Mouse (Mus musculus) right cerebral cortex, postnatal 10 days (tissue): Measurements from ENCODE around the gene Fbxl13.

Source experiments
- DNase-seq, 2 experiments: peaks; one replicate each; pipeline ENCODE4 v3.0.0; 2021; ENCODE audit warnings: low spot score in 2 of 2

Gene Fbxl13

DNA sequence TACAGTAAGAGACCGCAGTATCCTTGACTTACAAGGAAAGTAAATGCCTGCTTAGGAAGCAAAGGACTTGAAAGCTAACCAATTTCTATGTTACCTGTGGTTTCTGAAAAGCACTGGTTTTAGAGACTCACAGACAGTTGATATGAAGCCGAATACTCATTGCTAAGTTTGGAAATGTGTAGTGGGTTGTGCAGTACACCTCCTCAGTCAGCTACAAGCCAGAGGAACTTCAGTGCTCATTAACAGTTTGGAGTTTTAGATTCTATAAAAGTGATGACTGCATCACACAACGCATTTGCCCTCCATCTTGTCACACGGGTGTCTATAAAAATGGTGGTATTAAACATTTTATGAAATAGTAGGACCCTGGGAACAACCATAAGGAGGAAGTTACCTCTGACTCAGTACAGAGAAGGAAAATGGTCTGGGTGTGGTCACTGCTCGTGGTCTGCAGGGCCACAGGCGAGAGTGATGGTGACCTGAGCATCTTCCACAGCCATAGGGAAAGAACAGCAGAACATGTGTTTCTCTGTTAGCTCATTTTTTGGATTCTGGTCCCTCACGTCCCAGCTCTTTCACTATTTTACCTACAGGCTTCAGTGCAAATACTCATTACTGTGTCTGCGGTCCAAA, 160.1 kb downstream of the Fbxl13 start:
- no peak for DNase-seq

DNA sequence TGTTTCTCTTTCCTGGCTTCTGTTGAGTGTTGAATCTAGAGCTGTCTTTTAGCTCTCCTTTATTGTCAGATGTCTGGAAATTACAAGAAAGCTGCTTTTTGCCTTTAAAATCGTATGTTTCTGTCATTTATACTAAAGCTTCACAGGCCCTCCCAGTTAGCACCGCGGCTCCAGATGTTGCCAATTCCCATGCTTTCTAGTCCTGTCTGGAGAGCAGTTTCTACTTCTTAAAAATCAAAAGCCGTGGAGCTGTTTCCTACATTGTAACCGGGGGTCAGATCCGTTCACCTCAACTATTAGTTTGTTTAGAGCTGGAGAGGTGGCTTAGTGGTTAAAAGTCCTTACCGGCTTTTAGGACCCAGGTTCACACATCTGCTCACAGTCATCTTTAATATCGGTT, 162.2 kb downstream of the Fbxl13 start:
- DNase-seq = no peak

DNA sequence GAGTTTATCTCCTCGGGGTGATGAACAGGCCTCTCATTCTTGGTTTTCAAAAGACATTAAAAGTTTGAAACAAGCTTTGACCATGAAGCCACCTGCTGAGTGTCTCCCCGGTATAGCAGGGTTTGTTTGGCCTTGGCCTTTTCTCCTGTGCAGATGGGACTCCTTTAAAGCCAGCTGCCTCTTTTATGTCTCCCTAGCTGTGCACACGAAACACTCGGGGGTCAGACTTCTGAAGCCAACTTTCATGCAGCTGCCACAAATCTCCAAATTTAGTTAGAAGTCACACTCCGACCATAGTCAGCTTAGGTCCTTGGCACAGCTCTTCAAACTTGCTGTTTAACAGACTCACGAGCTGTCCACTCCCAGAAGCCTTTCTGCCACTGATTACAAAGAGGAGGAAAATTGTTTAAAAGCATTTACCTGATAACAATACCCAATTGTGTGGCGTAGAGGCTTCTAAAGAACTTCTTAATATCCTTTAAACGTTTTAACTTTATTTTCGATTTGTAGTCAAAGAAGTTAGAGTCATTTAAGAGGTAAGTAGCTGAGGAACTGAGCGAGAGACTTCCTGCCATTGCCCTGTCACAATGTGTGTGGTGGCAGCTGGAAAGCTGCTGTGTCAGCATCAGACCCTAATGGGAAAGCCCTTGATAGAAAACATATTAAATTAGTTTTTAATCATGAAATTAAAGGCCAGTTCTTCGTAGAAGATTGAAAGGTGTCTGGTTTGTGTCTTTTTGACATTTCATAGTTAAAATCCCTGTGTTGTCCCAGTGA, 162.8 kb downstream of the Fbxl13 start:
- DNase-seq = no peak

DNA sequence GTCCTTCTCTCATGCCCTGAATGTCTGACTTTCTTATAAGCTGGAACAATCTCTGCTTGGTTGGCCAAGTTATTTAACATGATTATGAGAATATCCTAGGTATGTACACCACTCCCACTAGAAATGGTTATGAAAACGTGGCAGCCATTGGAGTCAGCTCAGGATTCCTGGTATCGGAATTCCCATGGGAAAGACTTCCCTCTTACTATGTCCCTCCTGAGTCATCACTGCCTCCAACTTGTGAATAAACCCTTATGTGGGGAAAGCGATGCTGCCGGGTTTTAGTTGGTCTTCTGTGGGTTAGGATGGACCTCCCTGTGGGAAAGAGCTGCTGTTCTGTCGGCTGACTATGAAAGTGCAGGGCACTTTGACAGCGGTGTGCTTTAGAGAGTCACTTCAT, 163.9 kb downstream of the Fbxl13 start:
- no peak for DNase-seq

DNA sequence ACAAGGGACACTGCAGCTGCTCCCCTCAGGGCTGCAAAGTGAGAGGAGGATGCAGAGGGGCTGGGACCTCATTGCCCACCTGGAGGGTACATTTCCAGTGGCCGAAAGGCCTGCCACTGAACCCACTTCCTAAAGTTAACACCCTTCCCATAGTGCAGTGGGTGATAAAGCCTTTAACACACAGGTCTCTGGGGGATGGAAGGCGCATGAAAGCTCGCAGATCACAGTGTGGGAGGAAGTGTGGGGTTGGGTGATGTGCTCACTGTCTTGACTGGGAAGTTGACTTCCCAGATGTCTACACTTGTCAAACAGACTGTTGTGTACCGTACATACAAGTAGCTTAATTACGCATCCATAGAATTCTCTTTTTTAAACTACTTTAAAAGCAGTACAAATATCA, 165.7 kb downstream of the Fbxl13 start:
- no peak for DNase-seq

DNA sequence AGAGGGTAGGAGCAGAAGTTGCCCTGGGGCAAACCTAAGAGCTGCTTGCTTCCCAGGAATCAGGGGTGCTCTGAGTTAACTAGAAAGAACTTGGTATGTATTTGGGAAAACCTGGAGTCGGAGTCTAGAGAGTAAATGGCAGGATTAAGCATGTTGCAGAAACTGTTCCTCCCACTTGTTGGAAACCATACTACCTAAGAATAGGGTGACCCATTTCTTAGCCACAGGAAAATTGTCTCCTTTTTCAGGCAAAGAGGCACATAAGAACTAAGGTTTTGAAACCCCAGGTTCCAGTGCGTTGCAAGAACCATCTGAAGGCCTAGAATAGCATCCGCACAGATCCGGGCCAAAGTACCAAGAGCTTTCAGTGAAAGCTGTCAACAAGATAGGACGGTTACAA, 167.0 kb downstream of the Fbxl13 start:
- DNase-seq = no peak

DNA sequence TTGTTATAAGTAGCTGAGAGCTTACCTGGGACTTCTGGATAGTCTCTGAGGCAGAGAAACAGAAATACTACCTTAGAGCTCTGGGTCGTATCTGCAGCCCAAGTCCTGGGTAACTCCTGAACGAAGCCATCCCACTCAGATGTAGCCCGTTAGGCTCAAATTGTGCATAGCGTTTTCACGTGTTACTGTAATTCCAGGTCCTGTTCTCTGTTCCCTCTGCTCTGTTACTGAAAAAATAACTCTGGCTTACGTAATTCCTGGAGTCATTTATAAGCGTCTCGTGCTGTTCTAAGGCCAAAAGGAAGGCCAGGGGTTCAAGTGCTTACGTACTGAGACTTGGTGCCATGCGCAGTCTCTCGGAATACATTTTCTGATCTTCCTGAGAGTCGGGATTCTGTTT, 177.3 kb downstream of the Fbxl13 start:
- no peak for DNase-seq

DNA sequence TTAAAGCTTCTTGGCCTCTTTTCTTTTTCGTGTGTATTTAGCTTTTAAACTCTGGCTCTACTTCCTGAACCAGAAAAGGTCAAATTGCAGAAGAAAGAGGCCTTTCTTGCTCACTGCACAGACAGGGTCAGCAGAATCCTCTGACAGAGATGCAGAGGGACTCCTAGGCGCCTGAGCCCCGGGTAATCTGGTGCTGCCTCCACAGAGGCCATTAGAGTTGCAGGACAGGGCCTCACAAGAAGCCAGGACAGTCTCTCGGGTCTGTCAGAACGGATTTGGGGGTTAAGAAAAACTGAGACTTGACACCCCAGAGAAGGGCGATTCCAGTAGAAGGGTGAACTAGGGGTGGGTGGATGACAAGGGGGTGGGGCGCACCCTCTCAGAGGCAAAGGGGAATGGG, 178.0 kb downstream of the Fbxl13 start:
- DNase-seq = no peak

DNA sequence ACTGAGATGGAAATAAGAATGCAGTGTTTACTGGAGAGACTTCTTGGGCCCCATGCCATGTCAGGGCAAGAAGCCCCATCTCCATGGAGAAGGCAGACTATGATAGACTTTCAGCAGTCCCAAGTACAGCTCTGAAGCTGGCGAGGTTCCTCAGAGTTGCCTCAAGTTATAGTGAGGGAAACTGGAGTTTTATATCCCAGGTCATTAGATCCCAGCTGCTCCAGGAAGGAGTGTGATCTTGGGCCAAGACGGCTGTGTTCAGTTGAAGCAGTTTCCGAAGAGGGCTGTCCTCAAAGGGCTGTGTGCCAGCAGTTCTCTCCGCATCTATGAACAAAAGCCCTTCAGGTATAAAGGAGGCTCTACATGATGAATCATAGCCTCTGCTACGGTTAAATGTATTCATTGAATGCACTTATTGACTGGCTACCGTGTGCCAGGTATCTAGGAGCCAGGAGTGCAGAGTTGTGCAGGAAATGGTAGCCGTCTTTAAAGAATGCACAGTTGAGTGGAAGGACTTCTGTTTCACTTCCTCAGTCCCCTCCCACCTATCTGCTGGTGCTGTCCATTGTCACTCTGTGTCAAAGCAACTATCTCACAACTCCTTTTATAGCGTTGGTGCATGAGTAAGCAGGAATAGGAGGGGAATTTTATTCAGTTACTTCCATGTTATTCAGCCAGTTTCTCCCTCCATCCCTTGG, 204.5 kb downstream of the Fbxl13 start:
- DNase-seq = peak; percentile 64 to 65

DNA sequence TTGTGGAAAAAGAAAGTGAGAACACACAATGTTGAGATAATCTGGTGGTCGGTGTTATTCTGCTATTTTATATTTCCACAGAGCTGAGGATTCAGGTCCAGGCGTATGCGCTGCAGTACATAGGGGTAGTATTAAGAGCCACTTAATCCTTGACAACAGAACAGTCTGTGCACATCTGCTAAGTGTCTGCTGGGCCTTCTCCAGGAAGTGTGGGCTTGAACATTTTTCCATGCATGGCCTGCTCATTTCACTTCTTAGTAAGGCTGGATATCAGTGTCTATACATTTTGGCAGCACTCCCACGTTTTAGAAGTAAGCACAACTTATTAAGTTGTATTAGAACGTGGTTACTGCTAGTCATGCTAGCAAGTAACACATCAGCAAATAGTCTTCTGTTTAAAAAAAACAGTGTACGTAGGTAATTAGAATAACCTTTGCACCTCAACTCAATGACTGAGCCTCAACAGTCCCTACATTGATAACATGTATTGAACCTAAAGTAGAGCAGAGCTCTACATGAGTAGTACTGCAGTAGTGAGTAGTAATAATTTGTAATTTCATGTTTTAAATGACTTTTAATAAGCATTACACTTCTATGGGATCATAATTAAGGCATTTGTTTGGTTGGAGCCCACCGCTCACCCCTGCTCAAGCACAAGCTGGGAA, 205.9 kb downstream of the Fbxl13 start:
- no peak for DNase-seq

DNA sequence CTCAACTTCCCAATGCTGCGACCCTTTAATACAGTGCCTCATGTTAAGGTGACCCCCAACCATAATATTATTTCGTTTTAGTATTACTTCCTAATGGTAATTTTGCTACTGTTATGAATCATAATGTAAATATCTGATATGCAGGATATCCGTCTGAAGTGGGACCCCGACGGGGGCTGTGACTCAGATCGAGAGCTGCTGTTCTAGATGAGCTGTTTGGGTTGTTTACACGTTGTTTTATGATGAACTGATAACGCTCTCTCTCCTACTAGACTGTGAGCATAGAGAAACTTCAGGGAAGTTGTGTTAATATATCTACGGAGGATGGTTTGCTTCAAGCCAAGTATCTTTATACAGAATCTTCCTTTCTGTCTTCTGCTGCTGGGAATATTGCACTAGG, 207.0 kb downstream of the Fbxl13 start:
- DNase-seq = no peak

DNA sequence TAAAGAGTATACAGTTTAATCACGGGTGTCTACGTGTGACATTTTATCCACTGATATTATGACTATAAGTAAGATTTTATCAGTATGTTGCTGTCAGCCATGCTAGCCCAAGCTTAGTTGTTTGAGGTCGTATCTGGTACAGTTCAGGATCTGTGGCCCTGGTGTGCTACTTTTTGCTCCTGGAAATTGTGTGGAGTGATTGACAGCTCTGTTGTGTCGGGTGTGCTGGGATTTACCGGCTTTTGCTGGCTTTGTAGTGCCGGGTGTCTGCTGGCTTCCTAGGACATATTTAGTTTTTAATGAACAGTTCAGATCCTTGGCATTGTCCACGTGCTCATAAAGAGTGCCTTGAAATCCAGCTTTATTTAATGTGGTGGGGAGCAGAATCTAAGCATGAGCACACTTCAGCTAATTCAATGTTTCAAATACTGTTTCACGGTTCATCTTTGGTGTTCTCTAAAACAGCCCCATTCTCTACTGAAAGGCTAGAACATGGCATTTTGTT, 208.9 kb downstream of the Fbxl13 start:
- no peak for DNase-seq

DNA sequence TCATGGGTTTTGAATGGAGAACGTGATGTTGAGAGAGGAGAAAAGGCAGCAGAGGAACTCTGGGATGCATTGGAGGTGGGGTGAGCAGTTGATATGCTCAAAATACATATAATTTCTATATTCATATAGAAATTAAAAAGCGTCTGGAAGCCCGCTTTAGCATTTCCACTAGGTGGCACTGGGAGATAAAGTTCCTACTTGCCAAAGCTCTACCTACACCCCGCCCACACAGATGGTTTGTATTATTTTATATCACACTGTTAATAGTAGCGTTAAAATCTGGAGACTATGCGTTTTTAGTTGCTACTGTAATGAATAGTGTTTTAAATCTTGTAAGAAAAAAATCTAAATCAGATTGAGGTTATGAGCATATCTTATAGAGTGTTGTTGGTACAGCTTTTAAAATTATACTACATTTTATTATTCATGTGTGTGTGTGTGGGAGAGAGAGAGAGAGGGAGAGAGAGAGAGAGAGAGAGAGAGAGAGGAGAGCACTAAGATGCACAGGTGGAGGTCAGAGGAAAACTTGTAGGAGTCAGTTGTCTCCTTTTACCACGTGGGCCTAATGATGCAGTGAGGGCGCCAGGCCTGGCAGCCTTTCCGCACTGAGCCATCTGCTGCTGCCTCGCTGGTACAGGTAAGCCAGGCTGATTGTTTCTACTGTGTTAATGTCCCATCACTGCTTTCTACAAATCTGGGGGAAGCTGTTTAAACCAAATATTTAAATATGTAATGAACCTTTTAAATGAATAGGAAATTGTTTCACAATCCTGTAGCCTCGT, 211.1 kb downstream of the Fbxl13 start:
- peak in 1 of 2 experiments; percentile 43 for DNase-seq
